Mouse (Mus musculus): ENCODE measurements around the gene Aox4. TPM values are rescaled to one million over a fixed set of nuclear protein-coding genes. Genes with fewer than 3 reads are reported as not detected.

Aox4 gene
- polyA plus RNA-seq, 1 experiment from 2014 or later: 0.03 TPM

GRCm38 (mm10) chr1:58238440-58238839 is 28.2 kb downstream of the Aox4 start:
- Histone ChIP-seq H3K4me3 (replicated peaks; ENCODE audit: low read depth, low read length) (no peak overlapping the region), H3K36me3 (ENCODE audit: insufficient read depth, low read length) (no peaks in the 10 kb centered on the region), H3K4me1 (replicated peaks; ENCODE audit: insufficient read depth, low read length) (no peaks in the 10 kb centered on the region; the same call in 1 of the 2 replicates), H3K27ac (no peak overlapping the region), H3K27me3 (ENCODE audit: insufficient read depth, low read length) (no peaks in the 10 kb centered on the region), H3K9ac (ENCODE audit: low read depth, low read length) (no peak overlapping the region), H3K9me3 (replicated peaks; ENCODE audit: low read length) (no peaks in the 10 kb centered on the region), H3K4me2 (ENCODE audit: low read length) (no peak overlapping the region)
- WGBS: 85% methylated on average over 5 of the region's 5 CpGs
- ATAC-seq (replicated peaks; ENCODE audit: low FRiP score, low read depth): no peak
- no peak for TF ChIP-seq CTCF (IDR thresholded peaks at IDR 0.05; ENCODE audit: low read depth)
- no peak for DNase-seq (ENCODE audit: low spot score)

DNA sequence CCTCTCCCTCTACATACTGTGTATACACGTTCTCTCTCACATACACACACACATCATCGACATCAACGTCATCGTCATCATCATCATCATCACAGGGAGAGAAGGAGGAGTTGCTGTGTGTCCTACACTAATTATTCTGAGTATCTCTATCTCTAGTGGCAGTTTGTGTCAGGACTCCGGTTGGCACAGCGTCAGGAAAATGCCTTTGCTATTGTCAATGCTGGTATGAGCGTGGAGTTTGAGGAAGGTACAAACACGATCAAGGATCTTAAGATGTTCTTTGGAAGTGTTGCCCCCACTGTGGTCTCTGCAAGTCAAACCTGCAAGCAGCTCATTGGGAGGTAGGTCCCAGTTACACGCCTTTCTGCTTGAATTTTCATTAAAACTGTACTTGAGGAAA is 28.8 kb downstream of the Aox4 start:
- TF ChIP-seq CTCF (IDR thresholded peaks at IDR 0.05; ENCODE audit: low read depth): no peak
- no peak overlapping the region for H3K4me2 ChIP-seq (ENCODE audit: low read length)
- no peak overlapping the region for H3K27ac ChIP-seq
- WGBS: 93% methylated on average over 9 of the region's 9 CpGs
- no peak overlapping the region for H3K9ac ChIP-seq (ENCODE audit: low read depth, low read length)
- no peak for ATAC-seq (replicated peaks; ENCODE audit: low FRiP score, low read depth)
- no peak overlapping the region for H3K4me3 ChIP-seq (replicated peaks; ENCODE audit: low read depth, low read length)
- no peaks in the 10 kb centered on the region; the same call in 1 of the 2 replicates for H3K4me1 ChIP-seq (replicated peaks; ENCODE audit: insufficient read depth, low read length)
- H3K9me3 ChIP-seq (replicated peaks; ENCODE audit: low read length): no peaks in the 10 kb centered on the region
- no peaks in the 10 kb centered on the region for H3K27me3 ChIP-seq (ENCODE audit: insufficient read depth, low read length)
- DNase-seq (ENCODE audit: low spot score): no peak
- no peaks in the 10 kb centered on the region for H3K36me3 ChIP-seq (ENCODE audit: insufficient read depth, low read length)

DNA sequence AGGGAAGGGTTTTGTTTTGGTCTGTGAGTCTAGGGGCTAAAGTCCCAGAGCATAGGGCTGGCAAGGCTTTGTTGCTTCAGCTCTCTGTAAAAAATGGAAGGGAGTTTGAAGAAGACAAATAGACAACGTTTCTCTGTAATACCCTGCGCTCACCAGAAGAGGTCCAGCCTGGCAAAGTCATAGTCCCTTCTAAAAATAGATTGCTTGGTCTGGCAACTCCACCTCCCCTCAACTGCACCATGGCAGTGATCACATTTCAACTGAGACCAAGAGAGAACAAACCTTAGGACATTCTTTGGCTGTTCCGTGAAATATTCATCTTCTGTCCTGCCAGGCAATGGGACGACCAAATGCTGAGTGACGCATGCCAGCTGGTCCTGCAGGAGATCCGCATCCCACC is 30.1 kb downstream of the Aox4 start:
- H3K27me3 ChIP-seq (ENCODE audit: insufficient read depth, low read length): no peaks in the 10 kb centered on the region
- H3K4me1 ChIP-seq (replicated peaks; ENCODE audit: insufficient read depth, low read length): no peaks in the 10 kb centered on the region; the same call in 1 of the 2 replicates
- H3K4me2 ChIP-seq (ENCODE audit: low read length): no peak overlapping the region
- H3K27ac ChIP-seq: no peak overlapping the region
- DNase-seq (ENCODE audit: low spot score) (peak; percentile 51), ATAC-seq (replicated peaks; ENCODE audit: low FRiP score, low read depth) (no peak)
- no peaks in the 10 kb centered on the region for H3K9me3 ChIP-seq (replicated peaks; ENCODE audit: low read length)
- H3K4me3 ChIP-seq (replicated peaks; ENCODE audit: low read depth, low read length): no peak overlapping the region
- no peaks in the 10 kb centered on the region for H3K36me3 ChIP-seq (ENCODE audit: insufficient read depth, low read length)
- 58% methylated on average over 6 of the region's 6 CpGs for WGBS
- TF ChIP-seq CTCF (IDR thresholded peaks at IDR 0.05; ENCODE audit: low read depth): peak; percentile 32; the same call in 1 of the 2 replicates
- no peak overlapping the region for H3K9ac ChIP-seq (ENCODE audit: low read depth, low read length)

- Histone ChIP-seq H3K27me3 (ENCODE audit: insufficient read depth, low read length) (no peaks in the 10 kb centered on the region), H3K4me2 (ENCODE audit: low read length) (no peak overlapping the region), H3K9ac (ENCODE audit: low read depth, low read length) (no peak overlapping the region), H3K36me3 (ENCODE audit: insufficient read depth, low read length) (no peaks in the 10 kb centered on the region), H3K27ac (no peak overlapping the region), H3K4me3 (replicated peaks; ENCODE audit: low read depth, low read length) (no peak overlapping the region), H3K9me3 (replicated peaks; ENCODE audit: low read length) (no peaks in the 10 kb centered on the region), H3K4me1 (replicated peaks; ENCODE audit: insufficient read depth, low read length) (no peaks in the 10 kb centered on the region)
- no peak for DNase-seq (ENCODE audit: low spot score)
- WGBS: 81% methylated on average over 3 of the region's 3 CpGs
- TF ChIP-seq CTCF (IDR thresholded peaks at IDR 0.05; ENCODE audit: low read depth): no peak
- no peak for ATAC-seq (replicated peaks; ENCODE audit: low FRiP score, low read depth)
Observed at GRCm38 (mm10) chr1:58244487-58244886, 34.3 kb downstream of the Aox4 start.

DNA sequence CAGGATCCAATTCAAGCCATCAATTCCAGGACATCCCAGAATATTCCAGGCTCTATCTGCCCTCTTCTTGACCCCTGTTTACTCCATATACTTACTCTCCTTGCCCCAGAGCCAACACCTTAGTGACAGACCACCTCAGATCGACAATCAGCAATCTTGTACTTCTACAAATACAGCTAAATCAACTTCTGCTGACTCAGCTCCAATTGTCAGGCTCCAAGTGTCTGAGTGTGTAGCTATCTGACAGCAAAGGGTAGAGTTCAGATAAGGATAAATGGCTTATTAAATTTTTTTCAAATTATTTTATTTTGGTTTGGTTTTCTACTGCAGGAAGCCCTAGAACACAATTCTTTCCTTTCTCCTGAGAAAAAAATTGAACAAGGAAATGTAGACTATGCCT is 38.3 kb downstream of the Aox4 start:
- ATAC-seq (replicated peaks; ENCODE audit: low FRiP score, low read depth) (no peak), DNase-seq (ENCODE audit: low spot score) (no peak)
- H3K4me1 ChIP-seq (replicated peaks; ENCODE audit: insufficient read depth, low read length): no peaks in the 10 kb centered on the region
- WGBS: 63% methylated on average over 1 of the region's 1 CpGs
- H3K36me3 ChIP-seq (ENCODE audit: insufficient read depth, low read length): no peaks in the 10 kb centered on the region
- no peak overlapping the region for H3K9ac ChIP-seq (ENCODE audit: low read depth, low read length)
- H3K27me3 ChIP-seq (ENCODE audit: insufficient read depth, low read length): no peaks in the 10 kb centered on the region
- no peak overlapping the region for H3K4me2 ChIP-seq (ENCODE audit: low read length)
- H3K4me3 ChIP-seq (replicated peaks; ENCODE audit: low read depth, low read length): no peak overlapping the region
- no peak for TF ChIP-seq CTCF (IDR thresholded peaks at IDR 0.05; ENCODE audit: low read depth)
- H3K9me3 ChIP-seq (replicated peaks; ENCODE audit: low read length): no peaks in the 10 kb centered on the region
- no peak overlapping the region for H3K27ac ChIP-seq

- Histone ChIP-seq H3K9me3 (replicated peaks; ENCODE audit: low read length) (no peaks in the 10 kb centered on the region), H3K27ac (no peak overlapping the region), H3K4me1 (replicated peaks; ENCODE audit: insufficient read depth, low read length) (no peaks in the 10 kb centered on the region), H3K36me3 (ENCODE audit: insufficient read depth, low read length) (no peaks in the 10 kb centered on the region), H3K27me3 (ENCODE audit: insufficient read depth, low read length) (no peaks in the 10 kb centered on the region), H3K9ac (ENCODE audit: low read depth, low read length) (no peak overlapping the region), H3K4me2 (ENCODE audit: low read length) (no peak overlapping the region), H3K4me3 (replicated peaks; ENCODE audit: low read depth, low read length) (no peak overlapping the region)
- WGBS: 52% methylated on average over 11 of the region's 11 CpGs
- DNase-seq (ENCODE audit: low spot score) (no peak), ATAC-seq (replicated peaks; ENCODE audit: low FRiP score, low read depth) (no peak)
- TF ChIP-seq CTCF (IDR thresholded peaks at IDR 0.05; ENCODE audit: low read depth): no peak
Observed at GRCm38 (mm10) chr1:58253466-58253865, 43.3 kb downstream of the Aox4 start.

Measured in kidney, postnatal 0 days (tissue).